Mouse (Mus musculus) adrenal gland, postnatal 25 days (tissue): ENCODE results near the gene Srr. TPM values are rescaled to one million over a fixed set of nuclear protein-coding genes. Genes with fewer than 3 reads are reported as not detected.

ENCODE experiments used
- DNase-seq: peaks from one replicate; pipeline ENCODE4 v3.0.0; 2021; ENCODE audit warnings: mixed read lengths
- microRNA-seq, 2 experiments: library from miRNA; unstranded; fragments of <30 nt; microRNA quantifications; one replicate each; pipeline ENCODE4 v1.2.0; 2021
- total RNA-seq: library from RNA; stranded (reverse); gene quantifications from 2 replicates; pipeline ENCODE4 v1.2.3, GENCODE M21; 2021

Srr gene
- total RNA-seq, 1 experiment from 2014 or later: 45.8 TPM

DNA sequence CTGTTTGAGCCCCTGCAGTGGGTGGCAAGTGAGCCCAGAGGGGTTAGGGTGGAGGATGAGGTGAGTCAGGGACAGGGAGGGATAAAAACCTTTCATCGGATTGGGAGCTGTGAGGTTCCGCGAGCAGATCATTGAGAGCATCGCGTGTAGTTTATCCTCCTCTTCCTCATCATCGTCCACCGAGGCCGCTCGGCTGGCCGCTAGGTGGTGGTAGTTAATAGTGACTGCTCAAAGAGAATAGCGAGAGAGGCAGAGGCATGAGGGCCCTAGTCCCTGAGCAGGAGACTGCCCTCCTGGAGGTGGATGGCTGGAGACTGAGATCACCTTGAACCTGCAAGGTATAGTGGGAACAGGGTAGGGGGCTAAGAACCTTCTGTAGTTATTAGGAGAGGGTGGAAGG is 62.3 kb downstream of the Srr start:
- DNase-seq: no peak

DNA sequence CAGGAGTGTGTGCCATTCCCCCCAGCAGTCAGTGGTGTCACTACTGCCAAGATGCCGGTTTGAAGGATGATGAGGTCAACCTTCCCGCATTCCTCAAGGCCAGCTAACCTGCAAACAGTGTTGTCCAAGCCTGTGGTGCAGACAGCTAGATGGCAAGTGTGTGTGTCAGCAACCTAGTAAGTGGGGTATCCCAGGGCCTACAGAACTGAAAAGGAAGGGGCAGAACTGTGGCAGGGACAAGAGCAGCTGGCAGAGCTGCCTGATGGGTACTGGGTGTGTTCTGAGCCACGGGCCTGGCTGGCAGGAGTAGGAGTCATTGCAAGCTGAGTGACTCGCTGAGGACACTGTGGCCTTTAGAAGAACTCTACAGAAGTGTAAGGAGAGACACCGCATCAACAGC is 63.6 kb downstream of the Srr start:
- no peak for DNase-seq

DNA sequence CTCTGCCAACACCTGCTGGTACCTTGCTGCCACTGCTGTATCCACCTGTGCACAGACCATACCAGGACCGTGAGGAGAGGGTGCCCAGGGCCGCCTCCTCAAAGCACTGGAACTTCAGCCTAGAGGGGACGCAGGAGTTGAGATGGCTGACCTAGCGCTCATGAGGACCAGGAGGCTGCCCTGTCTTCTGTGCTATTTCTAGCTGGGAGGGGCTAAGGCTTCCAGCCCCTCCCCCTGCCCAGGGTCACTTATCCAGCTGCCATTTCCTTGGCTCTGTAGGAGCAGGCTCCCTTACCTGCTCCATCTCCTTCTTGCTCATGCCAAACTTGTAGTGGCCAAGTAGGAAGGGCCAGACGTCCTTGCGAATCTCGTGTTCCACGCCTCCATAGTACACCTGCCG is 68.0 kb downstream of the Srr start:
- DNase-seq: no peak

Small RNA genes within 50 kb of the gene (microRNA-seq; reads per million reads assigned to microRNA genes)
- 0.34 to 0.71 reads per million in 2 experiments for gene Mir6926

Other genes starting within 250 kb of the Srr start
- 141 and 192 TPM in 2 replicates for gene Pafah1b1, start 201.3 kb downstream of the Srr start, total RNA-seq
- gene Mettl16, start 155.1 kb downstream of the Srr start, total RNA-seq: 34.2 and 35.9 TPM in 2 replicates
- gene Mnt, start 95.0 kb downstream of the Srr start, total RNA-seq: 35.5 and 37.7 TPM in 2 replicates
- gene Sgsm2, start 28.9 kb downstream of the Srr start, total RNA-seq: 26.0 and 34.7 TPM in 2 replicates
- 32.6 and 40.9 TPM in 2 replicates for gene Tsr1, start 27.9 kb downstream of the Srr start, total RNA-seq
- 27.0 and 32.8 TPM in 2 replicates for gene Smg6, start 125 bp downstream of the Srr start, total RNA-seq
- gene Hic1, start 243.6 kb upstream of the Srr start, total RNA-seq: 7.3 and 9.9 TPM in 2 replicates